Mouse (Mus musculus): ENCODE data around the gene Gm4792. TPM values are rescaled to one million over a fixed set of nuclear protein-coding genes. Genes with fewer than 3 reads are reported as not detected.
A peak's percentile ranks its signal among the peaks of the same experiment; 100 is the strongest.

Gm4792 gene
- total and polyA plus RNA-seq, 3 experiments: not detected

- Histone ChIP-seq H3K4me1 (ENCODE audit: control insufficient read depth in 1 of 2, insufficient read depth in 2 of 2) (peaks cover 4 to 27% of the 10 kb centered on the region in 2 experiments), H3K27me3 (replicated peaks) (no peaks in the 10 kb centered on the region), H3K4me2 (ENCODE audit: insufficient read depth, low read depth, poor library complexity, severe bottlenecking) (peak overlapping the region; percentile 71; the same call in 1 of the 2 replicates), H3K79me2 (replicated peaks; ENCODE audit: control insufficient read depth, extremely low read depth, insufficient read depth, poor library complexity, severe bottlenecking) (no peaks in the 10 kb centered on the region), H3K36me3 (replicated peaks in 1 of 2; ENCODE audit: control insufficient read depth in 1 of 2, insufficient read depth in 1 of 2, low read length in 1 of 2) (no peaks in the 10 kb centered on the region), H3K4me3 (replicated peaks in 1 of 3; ENCODE audit: low read depth in 2 of 3, low read length in 2 of 3, poor library complexity in 1 of 3) (no peak overlapping the region), H3K9ac (ENCODE audit: insufficient read depth, low read depth) (peak overlapping the region; percentile 17; the same call in 1 of the 2 replicates), H3K9me3 (replicated peaks; ENCODE audit: low read length) (no peaks in the 10 kb centered on the region), H3K27ac (ENCODE audit: insufficient read depth, low read depth) (no peak overlapping the region)
- no peak for DNase-seq (ENCODE audit: extremely low read depth)
- dilution Hi-C loops (cut with MboI; ENCODE audit: extremely low pct_ligation_motif_present, extremely low pct_unique_long_range_greater_than_20kb, low sequenced_read_pairs) (no loop called here), in situ Hi-C loops (cut with MboI; ENCODE audit: low pct_ligation_motif_present, low pct_unique_long_range_greater_than_20kb, low sequenced_read_pairs) (no loop called here)
- TF ChIP-seq MXI1 (IDR thresholded peaks at IDR 0.05; ENCODE audit: low read depth, low read length): no peak
- no peak for TF ChIP-seq ZKSCAN1 (IDR thresholded peaks at IDR 0.05; ENCODE audit: borderline replicate concordance, low read depth, low read length)
- no peak for TF ChIP-seq SIN3A (IDR thresholded peaks at IDR 0.05; ENCODE audit: low read length)
- no peak for TF ChIP-seq EP300 (IDR thresholded peaks at IDR 0.05; ENCODE audit: low read length)
- no peak for TF ChIP-seq GABPA (IDR thresholded peaks at IDR 0.05; ENCODE audit: insufficient replicate concordance, low read depth, low read length)
- no peak for TF ChIP-seq ELF1 (IDR thresholded peaks at IDR 0.05; ENCODE audit: low read depth, low read length)
- no peak for TF ChIP-seq IRF4 (IDR thresholded peaks at IDR 0.05; ENCODE audit: low read depth, low read length)
- no peak for TF ChIP-seq NRF1 (IDR thresholded peaks at IDR 0.05; ENCODE audit: low read depth, low read length)
- TF ChIP-seq MAFK (IDR thresholded peaks at IDR 0.05; ENCODE audit: insufficient replicate concordance, low read length): no peak
- no peak for TF ChIP-seq NELFE (IDR thresholded peaks at IDR 0.05; ENCODE audit: low read depth, low read length)
- no peak for TF ChIP-seq ZNF384 (IDR thresholded peaks at IDR 0.05; ENCODE audit: low read depth, low read length)
- no peak for TF ChIP-seq E2F4 (IDR thresholded peaks at IDR 0.05; ENCODE audit: insufficient replicate concordance, low read depth, low read length)
- TF ChIP-seq HCFC1 (IDR thresholded peaks at IDR 0.05; ENCODE audit: low read depth, low read length): no peak
- TF ChIP-seq ZMIZ1 (IDR thresholded peaks at IDR 0.05; ENCODE audit: low read depth, low read length): no peak
- TF ChIP-seq CHD2 (IDR thresholded peaks at IDR 0.05; ENCODE audit: low read length): no peak
- no peak for TF ChIP-seq KAT2A (IDR thresholded peaks at IDR 0.05; ENCODE audit: insufficient replicate concordance, low read length)
- no peak for TF ChIP-seq CTCF (conservative IDR thresholded peaks at IDR 0.05 in 1 of 2, IDR thresholded peaks at IDR 0.05 in 1 of 2; ENCODE audit: low read depth in 2 of 2, low read length in 2 of 2)
These were observed 47.2 kb upstream of the Gm4792 start for GRCm38 (mm10) chr10:94345509-94346252.

- Histone ChIP-seq H3K4me2 (ENCODE audit: insufficient read depth, low read depth, poor library complexity, severe bottlenecking) (peak overlapping the region; percentile 71), H3K4me3 (replicated peaks in 1 of 3; ENCODE audit: low read depth in 2 of 3, low read length in 2 of 3, poor library complexity in 1 of 3) (peak overlapping the region; percentile 55 to 67 (median 59)), H3K9me3 (replicated peaks; ENCODE audit: low read length) (no peaks in the 10 kb centered on the region), H3K4me1 (ENCODE audit: control insufficient read depth in 1 of 2, insufficient read depth in 2 of 2) (peaks cover 4 to 20% of the 10 kb centered on the region in 2 experiments), H3K9ac (ENCODE audit: insufficient read depth, low read depth) (peak overlapping the region; percentile 48), H3K27me3 (replicated peaks) (no peaks in the 10 kb centered on the region), H3K79me2 (replicated peaks; ENCODE audit: control insufficient read depth, extremely low read depth, insufficient read depth, poor library complexity, severe bottlenecking) (no peaks in the 10 kb centered on the region), H3K36me3 (replicated peaks in 1 of 2; ENCODE audit: control insufficient read depth in 1 of 2, insufficient read depth in 1 of 2, low read length in 1 of 2) (no peaks in the 10 kb centered on the region), H3K27ac (ENCODE audit: insufficient read depth, low read depth) (0 out of 2 replicates have a peak overlapping the region, but pooled peaks have one; percentile 15)
- dilution Hi-C loops (cut with MboI; ENCODE audit: extremely low pct_ligation_motif_present, extremely low pct_unique_long_range_greater_than_20kb, low sequenced_read_pairs) (no loop called here), in situ Hi-C loops (cut with MboI; ENCODE audit: low pct_ligation_motif_present, low pct_unique_long_range_greater_than_20kb, low sequenced_read_pairs) (no loop called here)
- DNase-seq (ENCODE audit: extremely low read depth): no peak
- TF ChIP-seq KAT2A (IDR thresholded peaks at IDR 0.05; ENCODE audit: insufficient replicate concordance, low read length): no peak
- no peak for TF ChIP-seq MAX (IDR thresholded peaks at IDR 0.05; ENCODE audit: low read length)
- no peak for TF ChIP-seq RAD21 (IDR thresholded peaks at IDR 0.05; ENCODE audit: low read depth, low read length)
- TF ChIP-seq ZMIZ1 (IDR thresholded peaks at IDR 0.05; ENCODE audit: low read depth, low read length): no peak
- TF ChIP-seq HCFC1 (IDR thresholded peaks at IDR 0.05; ENCODE audit: low read depth, low read length): 0 out of 2 replicates have a peak, but pooled peaks have one; percentile 24
- no peak for TF ChIP-seq E2F4 (IDR thresholded peaks at IDR 0.05; ENCODE audit: insufficient replicate concordance, low read depth, low read length)
- 0 out of 2 replicates have a peak, but pooled peaks have one; percentile 13 for TF ChIP-seq TBP (conservative IDR thresholded peaks at IDR 0.05; ENCODE audit: low read depth, low read length)
- TF ChIP-seq GABPA (IDR thresholded peaks at IDR 0.05; ENCODE audit: insufficient replicate concordance, low read depth, low read length): no peak
- TF ChIP-seq MAFK (IDR thresholded peaks at IDR 0.05; ENCODE audit: insufficient replicate concordance, low read length): no peak
- no peak for TF ChIP-seq CHD2 (IDR thresholded peaks at IDR 0.05; ENCODE audit: low read length)
- no peak for TF ChIP-seq UBTF (IDR thresholded peaks at IDR 0.05; ENCODE audit: low read depth, low read length)
- TF ChIP-seq ETS1 (conservative IDR thresholded peaks at IDR 0.05; ENCODE audit: low read depth, low read length): no peak
- TF ChIP-seq JUND (conservative IDR thresholded peaks at IDR 0.05; ENCODE audit: low read depth, low read length): no peak
- no peak for TF ChIP-seq ZC3H11A (IDR thresholded peaks at IDR 0.05; ENCODE audit: low read depth, low read length)
- TF ChIP-seq RCOR1 (conservative IDR thresholded peaks at IDR 0.05; ENCODE audit: low read depth, low read length): no peak
- peak; percentile 68 for TF ChIP-seq POLR2A (IDR thresholded peaks at IDR 0.05; ENCODE audit: low read depth, low read length)
- peak; percentile 58; the same call in 1 of the 2 replicates for TF ChIP-seq TCF12 (IDR thresholded peaks at IDR 0.05; ENCODE audit: low read depth, low read length)
- no peak for TF ChIP-seq CHD1 (IDR thresholded peaks at IDR 0.05; ENCODE audit: low read depth, low read length)
- TF ChIP-seq SMC3 (IDR thresholded peaks at IDR 0.05; ENCODE audit: low read depth, low read length): no peak
These were observed 46.3 kb upstream of the Gm4792 start for GRCm38 (mm10) chr10:94344631-94345417.
